Mouse (Mus musculus): ENCODE results near the gene Rsph9. TPM values are rescaled to one million over a fixed set of nuclear protein-coding genes. Genes with fewer than 3 reads are reported as not detected.

Gene Rsph9
- 10 to 100 TPM; 17.8 to 20.6 TPM for total RNA-seq (2021)

GRCm38 (mm10) chr17:46143578-46144423 lies at the start of gene Rsph9:
Gene Rsph9 (minus strand): TSS chr17:46144216.
- intact Hi-C loops (cut with DNase I): no loop called here
- peak; percentile 75 to 91 for DNase-seq (ENCODE audit: low spot score in 2 of 2)

GRCm38 (mm10) chr17:46188829-46189228 lies 44.8 kb upstream of the Rsph9 start:
- intact Hi-C loops (cut with DNase I): loop anchor here (10.0 kb wide), 1 partner anchor 216 kb away; no protein-coding TSS in a partner anchor
- DNase-seq (ENCODE audit: low spot score in 2 of 2): no peak

GRCm38 (mm10) chr17:46182273-46182672 lies 38.3 kb upstream of the Rsph9 start:
- intact Hi-C loops (cut with DNase I): loop anchor here (10.0 kb wide), 1 partner anchor 223 kb away; no protein-coding TSS in a partner anchor
- DNase-seq (ENCODE audit: low spot score in 2 of 2): peak in 1 of 2 experiments; percentile 21

- peak in 1 of 2 experiments; percentile 25 for DNase-seq (ENCODE audit: low spot score in 2 of 2)
- intact Hi-C loops (cut with DNase I): no loop called here
These were observed 26.5 kb upstream of the Rsph9 start for GRCm38 (mm10) chr17:46170538-46170937.

- intact Hi-C loops (cut with DNase I): loop anchor here (10.0 kb wide), 1 partner anchor 434 kb away; the partner anchor contains the start of gene 1600014C23Rik
These were observed 24.8 kb upstream of the Rsph9 start for GRCm38 (mm10) chr17:46168768-46169167.

GRCm38 (mm10) chr17:46168318-46168717 lies 24.3 kb upstream of the Rsph9 start:
- peak in 1 of 2 experiments; percentile 24 for DNase-seq (ENCODE audit: low spot score in 2 of 2)
- intact Hi-C loops (cut with DNase I): loop anchor here (10.0 kb wide), 1 partner anchor 434 kb away; the partner anchor contains the start of gene 1600014C23Rik

More at GRCm38 (mm10) chr17:46168768-46169167, 24.8 kb upstream of the Rsph9 start:
- no peak for DNase-seq (ENCODE audit: low spot score in 2 of 2)

- DNase-seq (ENCODE audit: low spot score in 2 of 2): no peak
- intact Hi-C loops (cut with DNase I): loop anchor here (10.0 kb wide), 1 partner anchor 432 kb away; the partner anchor contains the start of gene 1600014C23Rik
These were observed 23.0 kb upstream of the Rsph9 start for GRCm38 (mm10) chr17:46167014-46167413.

GRCm38 (mm10) chr17:46166270-46166669 lies 22.3 kb upstream of the Rsph9 start:
- DNase-seq (ENCODE audit: low spot score in 2 of 2): no peak
- intact Hi-C loops (cut with DNase I): loop anchor here (10.0 kb wide), 1 partner anchor 431 kb away; the partner anchor contains the start of gene 1600014C23Rik

- DNase-seq (ENCODE audit: low spot score in 2 of 2): no peak
These were observed 21.4 kb upstream of the Rsph9 start for GRCm38 (mm10) chr17:46165460-46165859.

GRCm38 (mm10) chr17:46164791-46165190 lies 20.8 kb upstream of the Rsph9 start:
- no peak for DNase-seq (ENCODE audit: low spot score in 2 of 2)
- intact Hi-C loops (cut with DNase I): loop anchor here (10.0 kb wide), 1 partner anchor 430 kb away; the partner anchor contains the start of gene 1600014C23Rik

More at GRCm38 (mm10) chr17:46165460-46165859, 21.4 kb upstream of the Rsph9 start:
- intact Hi-C loops (cut with DNase I): loop anchor here (10.0 kb wide), 1 partner anchor 431 kb away; the partner anchor contains the start of gene 1600014C23Rik

GRCm38 (mm10) chr17:46164301-46164700 lies 20.3 kb upstream of the Rsph9 start:
- intact Hi-C loops (cut with DNase I): loop anchor here (10.0 kb wide), 1 partner anchor 430 kb away; the partner anchor contains the start of gene 1600014C23Rik

GRCm38 (mm10) chr17:46162951-46163421 lies 19.0 kb upstream of the Rsph9 start:
- intact Hi-C loops (cut with DNase I): loop anchor here (10.0 kb wide), 1 partner anchor 428 kb away; the partner anchor contains the start of gene 1600014C23Rik

More at GRCm38 (mm10) chr17:46164301-46164700, 20.3 kb upstream of the Rsph9 start:
- DNase-seq (ENCODE audit: low spot score in 2 of 2): no peak

GRCm38 (mm10) chr17:46162551-46162950 lies 18.5 kb upstream of the Rsph9 start:
- intact Hi-C loops (cut with DNase I): loop anchor here (10.0 kb wide), 1 partner anchor 428 kb away; the partner anchor contains the start of gene 1600014C23Rik
- DNase-seq (ENCODE audit: low spot score in 2 of 2): no peak

More at GRCm38 (mm10) chr17:46162951-46163421, 19.0 kb upstream of the Rsph9 start:
- no peak for DNase-seq (ENCODE audit: low spot score in 2 of 2)

- intact Hi-C loops (cut with DNase I): loop anchor here (10.0 kb wide), 1 partner anchor 427 kb away; the partner anchor contains the start of gene 1600014C23Rik
- DNase-seq (ENCODE audit: low spot score in 2 of 2): no peak
These were observed 17.7 kb upstream of the Rsph9 start for GRCm38 (mm10) chr17:46161710-46162109.

GRCm38 (mm10) chr17:46161179-46161578 lies 17.2 kb upstream of the Rsph9 start:
- intact Hi-C loops (cut with DNase I): loop anchor here (10.0 kb wide), 1 partner anchor 426 kb away; the partner anchor contains the start of gene 1600014C23Rik
- no peak for DNase-seq (ENCODE audit: low spot score in 2 of 2)

GRCm38 (mm10) chr17:46160686-46161085 lies 16.7 kb upstream of the Rsph9 start, which contains the start of gene Gtpbp2:
Gene Gtpbp2 (plus strand): TSS chr17:46161032.
- DNase-seq (ENCODE audit: low spot score in 2 of 2): peak; percentile 97 to 100
- intact Hi-C loops (cut with DNase I): loop anchor here (10.0 kb wide), 1 partner anchor 426 kb away; the partner anchor contains the start of gene 1600014C23Rik

GRCm38 (mm10) chr17:46160090-46160662 lies 16.2 kb upstream of the Rsph9 start:
- DNase-seq (ENCODE audit: low spot score in 2 of 2): peak; percentile 83 to 92
- intact Hi-C loops (cut with DNase I): loop anchor here (10.0 kb wide), 1 partner anchor 425 kb away; the partner anchor contains the start of gene 1600014C23Rik

GRCm38 (mm10) chr17:46159236-46159635 lies 15.2 kb upstream of the Rsph9 start:
- no peak for DNase-seq (ENCODE audit: low spot score in 2 of 2)
- intact Hi-C loops (cut with DNase I): loop anchor here (10.0 kb wide), 1 partner anchor 564 kb away; the partner anchor contains the start of gene Slc29a1

- no peak for DNase-seq (ENCODE audit: low spot score in 2 of 2)
These were observed 13.1 kb upstream of the Rsph9 start for GRCm38 (mm10) chr17:46157131-46157530.

More at GRCm38 (mm10) chr17:46157131-46157530, 13.1 kb upstream of the Rsph9 start:
- intact Hi-C loops (cut with DNase I): loop anchor here (10.0 kb wide), 1 partner anchor 562 kb away; the partner anchor contains the start of gene Slc29a1

All from left cerebral cortex, postnatal 25 days (tissue).